Mouse (Mus musculus): ENCODE measurements around the gene Emc7.

DNA sequence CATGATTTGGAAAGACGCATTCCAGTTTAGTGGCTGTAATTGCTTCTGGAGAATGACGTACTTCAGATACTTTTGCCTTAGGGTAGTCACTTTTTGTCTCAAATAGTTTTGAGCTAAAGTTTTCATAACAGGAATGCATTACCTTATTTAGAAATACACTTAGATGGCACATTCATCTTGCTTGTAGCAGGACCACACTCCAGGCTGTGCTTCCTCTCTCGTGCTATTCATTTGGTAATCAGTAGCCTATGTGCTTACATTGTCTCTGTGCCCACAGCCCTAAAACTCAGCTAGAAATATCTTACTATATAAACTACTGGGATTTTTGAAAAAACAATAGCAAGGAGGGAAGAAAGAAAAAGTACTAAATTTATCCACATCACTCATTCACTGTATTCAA is 47.8 kb upstream of the Emc7 start:
- no peak for TF ChIP-seq CTCF (IDR thresholded peaks at IDR 0.05)
- TF ChIP-seq POLR2A (IDR thresholded peaks at IDR 0.05; ENCODE audit: insufficient read depth, low read depth, low read length) = no peak
- no peak for TF ChIP-seq EP300 (IDR thresholded peaks at IDR 0.05; ENCODE audit: insufficient read depth, low read depth, low read length)

Data from heart, adult 2 months (tissue).